Mouse (Mus musculus) right cerebral cortex, adult 18-20 months (tissue): ENCODE results near the gene Uvssa.
"Not testable (repeated sequence)": the region's sequence is repeated elsewhere in the genome, so short reads cannot be mapped to it uniquely, and the experiment has no call there.

ENCODE experiments used
- DNase-seq: peaks from one replicate; pipeline ENCODE4 v3.0.0; 2022; ENCODE audit warnings: mixed read lengths

The Uvssa gene

DNA sequence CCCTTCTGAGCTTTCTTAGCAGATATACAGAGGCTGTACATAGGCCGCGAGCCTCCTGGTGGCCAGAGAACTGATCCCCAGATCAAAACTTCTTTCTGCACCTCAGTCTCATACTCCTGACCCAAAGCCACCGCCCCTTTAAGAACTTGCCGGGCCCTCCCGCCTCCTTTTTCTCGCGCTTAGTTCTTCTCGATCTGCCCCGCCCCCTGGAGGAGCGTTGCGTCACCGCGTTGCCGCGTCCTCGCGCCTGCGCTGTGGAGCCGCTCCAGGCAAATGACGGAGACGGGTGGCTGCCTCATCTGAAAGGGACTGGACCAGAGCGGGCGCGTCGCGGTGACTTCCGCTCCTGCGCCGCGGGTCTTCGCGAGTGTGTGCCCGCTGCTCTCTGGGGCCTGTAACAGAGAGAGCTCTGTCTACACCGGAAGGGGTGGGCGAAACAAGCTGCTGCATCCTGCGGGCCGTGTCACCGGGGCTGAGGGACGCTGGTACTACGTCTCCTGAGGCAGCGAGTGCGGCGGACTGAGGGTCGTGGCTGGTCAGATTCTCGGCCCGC is at the start of gene Uvssa:
Uvssa (plus strand) TSS at position 248 of the 553 bp plus-strand sequence.
- DNase-seq = peak; percentile 99

- no peak for DNase-seq
Observed at GRCm38 (mm10) chr5:33334381-33335272, 43.7 kb upstream of the Uvssa start.

DNA sequence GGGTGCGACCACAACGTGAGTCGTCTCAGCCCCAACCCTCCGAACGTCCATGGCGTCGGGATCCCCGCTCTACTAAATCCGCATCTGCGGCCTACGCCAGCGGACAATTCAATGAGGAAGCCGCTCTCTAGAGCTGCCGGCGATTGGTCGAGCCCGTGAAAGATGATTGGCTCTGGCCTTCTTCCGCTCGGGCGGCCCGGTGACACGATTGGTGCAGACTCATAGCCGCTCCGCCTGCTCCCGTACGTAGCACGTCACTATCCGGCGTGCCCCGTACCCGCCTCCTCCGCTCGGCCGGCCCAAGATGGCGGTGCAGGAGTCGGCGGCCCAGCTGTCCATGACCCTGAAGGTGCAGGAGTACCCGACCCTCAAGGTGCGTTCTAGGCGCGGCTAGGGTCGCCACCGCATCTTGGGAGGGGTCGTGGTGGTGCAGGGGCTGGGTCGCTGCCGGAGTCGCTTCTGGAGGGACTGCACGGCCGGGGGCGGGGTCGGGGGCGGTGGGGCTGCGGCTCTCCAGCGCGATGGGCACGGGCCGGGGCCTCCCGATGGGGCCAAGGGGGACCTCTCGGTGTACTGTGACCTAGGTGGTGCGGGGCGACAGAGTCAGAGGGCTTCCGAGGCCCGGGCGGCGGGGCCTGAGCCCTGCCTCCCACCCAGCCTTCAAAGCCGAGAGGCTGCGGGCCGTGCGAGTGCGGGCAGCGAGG is 42.9 kb upstream of the Uvssa start, which contains the start of gene Maea:
Maea (plus strand) TSS at position 237 of the 704 bp plus-strand sequence.
- DNase-seq = peak; percentile 99

GRCm38 (mm10) chr5:33335977-33336360 is 42.4 kb upstream of the Uvssa start:
- DNase-seq = peak; percentile 10

DNA sequence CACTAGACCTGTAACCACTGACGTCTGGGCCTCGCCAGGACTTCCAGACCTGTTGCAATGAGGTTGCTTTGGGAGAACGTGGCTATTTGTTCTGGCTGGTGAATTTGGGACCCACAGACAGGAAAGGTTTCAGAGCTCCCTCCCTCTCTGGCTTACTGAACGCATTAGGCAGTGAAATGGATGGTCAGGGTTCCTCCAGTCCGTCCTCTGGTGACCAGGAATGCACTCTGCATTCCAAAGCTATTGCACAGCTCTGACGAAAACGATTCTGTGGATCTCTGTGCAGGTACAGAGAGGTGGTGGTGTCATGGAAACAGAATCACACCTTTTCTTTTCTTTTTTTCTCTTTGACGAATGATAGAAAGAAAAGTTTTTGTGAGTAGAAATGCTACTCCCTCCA is 41.1 kb upstream of the Uvssa start:
- DNase-seq = no peak

DNA sequence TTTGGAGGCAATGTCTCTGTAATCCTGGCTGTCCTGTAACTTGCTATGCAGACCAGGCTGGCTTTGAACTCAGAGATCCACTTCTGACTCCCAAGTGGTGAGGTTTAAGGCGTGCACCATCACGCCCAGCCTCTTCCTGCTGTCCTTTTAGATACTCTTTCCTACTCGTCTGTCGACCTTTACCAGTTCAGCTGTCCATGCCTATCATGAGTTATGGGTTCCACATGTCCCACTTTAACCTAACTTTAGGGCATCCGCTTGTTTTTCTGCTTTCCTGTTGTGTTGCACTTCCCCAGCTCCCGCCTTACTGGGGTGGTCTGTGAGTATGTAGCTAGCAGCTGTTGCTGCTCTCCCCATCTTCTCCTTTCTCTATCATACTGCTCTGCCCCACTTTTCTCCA is 37.2 kb upstream of the Uvssa start:
- DNase-seq = no peak

GRCm38 (mm10) chr5:33342248-33342647 is 36.1 kb upstream of the Uvssa start:
- not testable (repeated sequence) for DNase-seq

GRCm38 (mm10) chr5:33342821-33343220 is 35.5 kb upstream of the Uvssa start:
- DNase-seq = no peak

DNA sequence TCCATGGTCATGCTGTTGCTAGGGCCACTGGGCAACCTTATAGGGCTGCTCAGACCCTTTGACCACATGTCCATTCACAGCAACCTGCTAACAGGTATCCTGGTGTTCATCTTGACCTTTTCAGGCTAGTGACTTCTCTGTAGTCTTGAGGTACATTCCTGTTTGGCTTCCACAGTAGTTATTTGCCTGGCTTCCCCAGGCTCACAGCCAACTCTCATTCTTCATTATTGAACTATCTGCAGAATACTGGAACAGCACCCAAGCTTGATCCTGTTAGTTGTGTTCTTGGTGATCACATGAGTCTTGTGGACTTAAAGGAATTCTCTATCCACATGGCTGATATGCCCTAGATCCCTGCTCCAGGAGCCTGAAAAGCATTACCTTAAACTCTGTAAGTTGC is 34.8 kb upstream of the Uvssa start:
- DNase-seq = no peak

- DNase-seq = no peak
Observed at GRCm38 (mm10) chr5:33344070-33344469, 34.3 kb upstream of the Uvssa start.

DNA sequence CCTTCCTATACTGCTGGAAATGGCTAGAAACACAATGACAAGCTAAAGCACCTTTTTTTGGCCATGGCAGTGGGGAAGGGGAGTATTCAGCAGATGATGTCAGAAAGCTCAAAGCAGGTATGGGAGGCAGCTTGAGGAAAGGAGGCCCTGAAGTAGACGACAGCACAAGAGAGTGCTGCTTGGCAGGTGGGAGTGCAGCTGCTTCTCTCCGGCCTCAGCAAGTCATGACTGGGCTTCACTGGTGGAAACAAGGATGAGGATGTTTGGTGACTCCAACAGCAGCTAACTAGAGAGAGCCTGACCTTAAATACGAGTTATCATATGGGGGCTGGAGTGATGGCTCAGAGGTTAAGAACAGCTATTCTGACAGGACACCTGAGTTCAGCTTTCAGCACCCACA is 30.7 kb upstream of the Uvssa start:
- no peak for DNase-seq

DNA sequence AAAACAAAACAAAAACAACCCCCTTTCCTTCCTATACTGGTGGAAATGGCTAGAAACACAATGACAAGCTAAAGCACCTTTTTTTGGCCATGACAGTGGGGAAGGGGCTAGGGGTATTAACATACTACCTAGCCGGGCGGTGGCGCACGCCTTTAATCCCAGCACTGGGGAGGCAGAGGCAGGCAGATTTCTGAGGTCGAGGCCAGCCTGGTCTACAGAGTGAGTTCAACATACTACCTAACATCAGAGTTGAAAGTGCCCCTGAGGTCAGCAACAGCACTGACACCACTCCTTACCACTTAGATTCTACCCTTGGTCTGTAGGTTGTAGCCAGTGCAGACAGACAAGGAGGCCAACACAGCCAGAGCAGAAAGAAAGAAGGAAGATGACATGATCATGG is 29.1 kb upstream of the Uvssa start:
- no peak for DNase-seq

- DNase-seq = no peak
Observed at GRCm38 (mm10) chr5:33349706-33350105, 28.6 kb upstream of the Uvssa start.

GRCm38 (mm10) chr5:33351556-33352272 is 26.6 kb upstream of the Uvssa start:
- DNase-seq = no peak

DNA sequence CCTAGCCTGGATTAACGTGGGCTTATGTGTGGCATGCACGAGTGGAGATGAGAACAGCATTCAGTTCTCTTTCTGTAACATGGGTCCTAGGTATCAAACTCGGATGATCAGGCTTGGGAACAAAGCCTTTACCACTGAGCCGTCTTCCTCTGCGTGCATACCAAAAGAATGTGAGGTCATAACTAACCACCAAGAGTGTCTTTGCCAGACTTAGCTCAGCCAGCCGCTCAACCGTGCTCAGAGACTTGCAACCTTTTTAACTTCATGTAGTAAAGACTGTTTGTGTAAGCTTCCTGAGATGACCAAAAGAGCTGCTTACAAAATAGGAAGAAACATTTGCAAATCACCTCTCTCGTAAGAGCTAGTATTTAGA is 26.1 kb upstream of the Uvssa start:
- no peak for DNase-seq

- no peak for DNase-seq
Observed at GRCm38 (mm10) chr5:33353011-33353410, 25.3 kb upstream of the Uvssa start.

GRCm38 (mm10) chr5:33357494-33357893 is 20.9 kb upstream of the Uvssa start:
- DNase-seq = no peak

DNA sequence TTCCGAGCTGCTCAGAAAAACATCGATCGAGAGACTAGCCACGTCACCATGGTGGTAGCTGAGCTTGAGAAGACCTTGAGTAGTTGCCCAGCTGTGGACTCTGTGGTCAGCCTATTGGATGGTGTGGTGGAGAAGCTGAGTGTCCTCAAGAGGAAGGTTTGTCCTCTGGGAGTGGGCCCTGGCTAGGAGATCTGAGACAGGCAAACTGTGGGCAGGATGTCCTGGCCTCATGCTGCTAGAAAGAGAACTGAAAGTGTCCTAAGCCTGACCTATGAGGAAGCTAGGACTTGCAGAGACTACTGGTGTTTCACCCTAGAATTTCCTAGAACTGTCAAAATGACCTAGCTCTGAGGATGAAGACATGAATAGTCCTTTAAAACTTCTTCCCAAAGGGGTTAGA is 19.9 kb upstream of the Uvssa start:
- no peak for DNase-seq

- no peak for DNase-seq
Observed at GRCm38 (mm10) chr5:33363263-33363662, 15.1 kb upstream of the Uvssa start.

- no peak for DNase-seq
Observed at GRCm38 (mm10) chr5:33368651-33369050, 9.7 kb upstream of the Uvssa start.

DNA sequence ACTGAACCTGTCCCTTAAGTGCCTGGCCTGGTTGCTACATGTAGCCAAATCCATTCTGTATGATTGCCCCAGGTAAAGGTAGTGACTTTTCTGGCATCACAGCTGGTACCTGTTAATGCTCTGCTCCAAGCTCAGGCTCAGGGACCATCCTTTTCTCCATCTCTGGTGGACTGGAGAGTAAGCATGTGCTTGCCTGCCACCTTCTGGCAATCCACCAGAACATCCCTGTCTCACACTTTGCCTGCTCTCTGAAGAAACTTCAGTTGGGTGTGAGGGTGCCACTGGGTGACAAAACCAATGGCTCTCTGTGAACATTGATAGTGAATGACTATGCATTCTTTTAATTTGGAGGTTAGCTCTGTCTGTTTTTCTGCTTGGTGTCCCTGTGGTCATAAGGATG is 7.2 kb upstream of the Uvssa start:
- no peak for DNase-seq

GRCm38 (mm10) chr5:33371668-33372067 is 6.7 kb upstream of the Uvssa start:
- DNase-seq = no peak
